Mouse (Mus musculus) CD4-positive, CD25-positive, alpha-beta regulatory T cell (primary cell): ENCODE measurements around the gene Eda2r. TPM values are rescaled to one million over a fixed set of nuclear protein-coding genes. Genes with fewer than 3 reads are reported as not detected.

Source experiments
- polyA plus RNA-seq: library from polyadenylated mRNA; unstranded; fragments of 100-300 nt; shearing (Covaris generic); gene quantifications from one replicate; pipeline ENCODE4 v1.2.1, GENCODE M21; 2017

Eda2r gene
- not detected for polyA plus RNA-seq

DNA sequence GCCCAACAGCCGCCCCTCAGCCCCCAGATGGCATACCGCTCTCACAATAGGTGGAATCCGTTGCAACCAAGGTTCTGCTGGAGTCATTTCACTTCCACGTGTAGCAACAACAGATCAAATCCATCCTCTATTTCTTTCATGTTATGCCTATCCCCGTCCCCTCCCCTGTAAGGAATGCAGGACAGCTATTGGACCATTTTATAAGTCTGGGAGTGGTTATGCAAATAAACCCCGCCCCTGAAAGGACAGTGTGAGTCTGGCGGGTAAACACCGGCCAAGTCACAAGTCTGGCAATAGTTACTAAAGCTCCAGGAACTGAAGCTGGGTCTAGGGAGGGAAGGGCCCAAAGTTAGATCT is at the start of gene Eda2r:
Gene Eda2r (minus strand): TSS at position 152 of the 357 bp plus-strand sequence.

